Mouse (Mus musculus): ENCODE measurements around the gene AC109138.7. TPM values are rescaled to one million over a fixed set of nuclear protein-coding genes. Genes with fewer than 3 reads are reported as not detected.

AC109138.7 gene
- total RNA-seq, 2 experiments from 2014 or later = not detected

DNA sequence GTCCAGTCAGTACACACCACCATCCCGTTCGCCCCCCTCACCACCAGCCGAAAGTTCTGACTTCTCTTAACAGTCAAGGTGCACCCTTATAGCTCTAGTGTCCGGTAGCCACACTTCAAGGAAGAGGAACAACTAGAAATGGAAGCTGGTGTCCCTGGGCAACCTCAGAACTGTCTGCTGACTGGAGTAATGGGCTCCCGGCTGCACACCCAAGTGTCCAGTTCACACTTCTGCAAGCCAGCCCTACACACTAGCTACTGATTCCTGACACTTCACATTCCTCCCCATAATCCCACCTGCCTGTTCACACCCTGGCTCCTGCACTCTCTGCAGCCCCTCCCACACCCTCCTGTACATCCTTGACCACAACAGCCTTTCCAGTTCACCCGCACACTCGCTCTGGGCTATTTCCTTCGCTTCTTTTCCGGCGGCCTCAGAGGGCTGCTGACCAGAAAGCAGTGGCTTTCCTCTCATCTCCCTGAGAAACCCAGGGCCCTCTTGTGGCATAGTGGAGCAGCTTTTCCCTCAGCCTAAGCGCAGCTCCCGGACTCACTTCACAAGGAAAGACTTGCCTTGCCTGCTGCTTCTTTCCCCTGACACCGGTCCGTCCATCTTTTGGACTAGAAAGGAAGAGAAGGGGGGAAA, 2.0 kb downstream of the AC109138.7 start:
- no peak for DNase-seq (ENCODE audit: low spot score in 2 of 2)

DNA sequence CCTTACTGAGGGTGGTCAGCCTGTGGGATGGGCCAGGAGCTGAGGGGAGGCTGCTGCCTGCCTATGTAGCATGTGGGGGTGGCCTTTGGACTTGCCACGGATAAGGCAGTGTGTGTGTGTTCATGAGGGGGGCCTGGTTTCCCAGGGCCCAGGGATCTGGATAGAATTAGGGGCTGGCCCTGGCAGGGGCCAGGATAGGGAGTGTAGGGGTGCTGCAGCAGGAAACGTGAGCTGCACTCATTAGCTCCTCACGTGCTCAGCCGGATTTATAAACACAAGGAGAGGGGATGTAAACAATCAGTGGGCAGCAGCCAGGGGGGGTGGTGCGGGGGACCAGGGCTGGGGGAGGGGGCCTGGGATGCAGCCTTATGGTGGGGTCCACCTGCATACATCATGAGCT, 3.0 kb downstream of the AC109138.7 start:
- DNase-seq (ENCODE audit: low spot score in 2 of 2) = no peak

DNA sequence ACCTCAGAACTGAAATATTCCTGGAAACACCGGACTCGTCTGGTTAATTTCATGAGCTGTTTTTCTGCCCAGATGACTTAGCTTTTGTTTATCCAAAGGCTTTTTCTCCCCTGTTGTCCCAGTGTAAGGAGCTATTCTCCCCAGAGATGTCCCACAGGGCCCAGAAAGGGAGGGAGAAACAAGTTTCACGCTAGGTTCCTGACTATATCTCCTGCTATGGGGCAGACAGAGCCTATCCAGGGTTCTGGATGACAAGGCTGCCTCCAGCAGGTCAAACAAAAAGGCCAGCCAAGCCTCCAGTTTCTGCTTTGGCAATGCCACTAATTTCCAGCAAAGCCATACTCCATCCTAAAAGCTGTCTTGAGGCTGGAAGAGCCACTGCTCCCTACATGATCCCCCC, 3.7 kb downstream of the AC109138.7 start:
- no peak for DNase-seq (ENCODE audit: low spot score in 2 of 2)

DNA sequence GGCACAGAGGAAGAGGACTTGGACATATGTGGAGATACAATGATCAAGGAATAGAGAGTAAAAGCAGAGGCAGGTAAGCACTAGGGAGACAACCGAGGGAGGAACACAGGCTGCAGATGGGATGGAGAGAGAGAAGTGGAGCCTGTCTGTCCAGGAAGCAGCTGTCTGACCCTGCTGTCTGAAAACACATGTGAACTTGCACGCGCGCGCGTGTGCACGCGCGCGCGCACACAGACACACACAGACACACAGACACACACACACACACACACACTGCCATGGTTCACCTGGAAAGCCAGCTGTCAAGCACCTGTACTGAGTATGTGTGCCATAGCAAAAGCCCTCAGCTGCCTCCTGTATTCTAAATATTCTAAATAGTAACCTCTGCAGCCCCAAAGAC, 4.1 kb downstream of the AC109138.7 start:
- DNase-seq (ENCODE audit: low spot score in 2 of 2) = no peak

DNA sequence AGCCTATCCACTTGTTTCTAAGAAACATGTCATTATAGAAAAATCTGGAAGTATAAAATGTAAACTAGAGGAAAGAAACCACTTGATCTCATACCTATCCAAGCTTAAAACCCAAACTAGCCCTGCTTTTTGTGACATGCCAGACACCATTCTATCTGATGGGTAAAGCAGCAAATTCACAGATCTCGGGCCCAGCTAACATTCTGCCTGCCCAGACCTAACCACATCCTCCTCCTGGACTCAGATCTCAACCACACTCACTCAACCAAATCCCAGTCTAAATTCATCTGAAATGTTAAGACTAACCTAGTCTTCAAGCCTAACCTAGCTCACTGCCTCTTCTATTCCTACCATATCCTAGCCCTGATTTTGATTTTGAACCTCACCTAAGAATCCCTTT, 4.6 kb downstream of the AC109138.7 start:
- no peak for DNase-seq (ENCODE audit: low spot score in 2 of 2)

DNA sequence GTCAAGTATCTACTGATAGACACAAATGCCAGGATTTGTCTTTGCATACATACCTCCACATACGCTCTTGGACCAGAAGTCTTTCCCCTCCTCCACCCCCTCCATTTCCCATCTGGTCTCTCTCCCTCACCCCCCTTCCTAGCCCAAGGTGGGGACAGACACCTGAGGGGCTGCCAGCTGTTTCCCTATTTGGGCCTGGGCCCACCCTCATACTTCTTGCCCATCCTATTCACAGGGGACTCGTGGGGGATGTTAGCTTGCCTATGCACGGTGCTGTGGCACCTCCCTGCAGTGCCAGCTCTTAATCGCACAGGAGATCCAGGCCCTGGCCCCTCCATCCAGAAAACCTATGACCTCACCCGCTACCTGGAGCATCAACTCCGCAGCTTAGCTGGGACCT, 5.8 kb downstream of the AC109138.7 start:
- no peak for DNase-seq (ENCODE audit: low spot score in 2 of 2)

DNA sequence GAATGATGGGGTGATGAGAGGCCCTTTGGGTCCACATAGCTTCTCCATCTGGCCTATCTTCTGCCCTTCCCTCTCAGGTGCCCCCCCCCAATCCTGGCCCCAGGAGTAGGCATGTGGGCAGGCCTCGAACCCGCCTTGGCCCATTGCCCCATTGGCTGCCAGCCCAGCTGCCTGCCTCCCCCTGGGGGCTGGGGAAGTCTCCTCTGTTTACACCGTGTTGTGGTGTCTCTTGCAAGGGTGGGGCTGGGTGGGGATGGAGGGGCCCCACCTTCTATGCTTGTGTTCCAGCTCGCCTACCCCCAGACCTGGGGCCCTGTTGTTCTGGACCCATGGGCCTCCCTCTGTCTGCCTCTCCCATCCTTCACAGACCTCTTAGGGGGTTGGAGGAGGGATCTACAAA, 6.3 kb downstream of the AC109138.7 start:
- no peak for DNase-seq (ENCODE audit: low spot score in 2 of 2)

DNA sequence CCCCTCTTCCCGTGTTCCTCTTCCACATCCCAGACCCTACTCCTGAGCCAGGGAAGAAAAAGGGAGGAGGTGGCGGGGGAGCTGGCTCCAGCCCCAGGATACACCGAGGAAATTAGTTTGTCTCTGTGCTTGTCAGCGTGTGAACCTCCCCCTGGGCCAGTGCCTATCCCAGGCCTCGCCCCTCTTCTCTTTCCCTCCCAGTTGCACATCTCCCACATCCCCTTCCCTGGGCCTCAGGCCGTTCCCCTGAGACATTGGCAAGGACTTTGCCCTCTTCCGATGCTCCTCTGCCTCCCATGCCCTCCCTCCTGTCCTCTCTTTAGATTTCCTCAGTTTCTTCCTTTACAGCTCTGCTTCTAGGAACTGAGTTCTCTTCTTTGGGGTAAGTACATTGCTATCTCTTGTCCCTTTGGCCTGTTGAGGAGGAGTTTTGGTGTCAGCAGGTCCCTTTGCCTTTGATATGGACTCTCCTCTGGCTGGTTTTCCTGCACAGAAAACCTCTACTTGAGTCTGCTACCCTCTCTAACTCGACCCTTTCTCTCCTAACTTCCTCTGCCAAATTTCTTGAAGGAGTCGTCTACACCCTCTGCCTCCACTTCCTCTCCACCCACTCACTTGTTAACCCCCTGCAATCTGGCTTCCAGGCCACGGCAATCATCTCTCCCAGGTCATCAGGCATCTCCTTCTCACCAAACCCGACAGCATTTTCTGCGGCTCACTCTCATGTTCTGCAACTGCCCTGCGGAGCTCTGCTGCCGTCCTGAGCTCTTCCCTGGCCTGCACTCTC, 7.0 kb downstream of the AC109138.7 start:
- DNase-seq (ENCODE audit: low spot score in 2 of 2) = no peak

DNA sequence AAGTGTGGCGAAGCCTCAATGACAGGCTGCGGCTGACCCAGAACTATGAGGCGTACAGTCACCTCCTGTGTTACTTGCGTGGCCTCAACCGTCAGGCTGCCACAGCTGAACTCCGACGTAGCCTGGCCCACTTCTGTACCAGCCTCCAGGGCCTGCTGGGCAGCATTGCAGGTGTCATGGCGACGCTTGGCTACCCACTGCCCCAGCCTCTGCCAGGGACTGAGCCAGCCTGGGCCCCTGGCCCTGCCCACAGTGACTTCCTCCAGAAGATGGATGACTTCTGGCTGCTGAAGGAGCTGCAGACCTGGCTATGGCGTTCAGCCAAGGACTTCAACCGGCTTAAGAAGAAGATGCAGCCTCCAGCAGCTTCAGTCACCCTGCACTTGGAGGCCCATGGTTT, 8.0 kb downstream of the AC109138.7 start:
- DNase-seq (ENCODE audit: low spot score in 2 of 2) = no peak

DNA sequence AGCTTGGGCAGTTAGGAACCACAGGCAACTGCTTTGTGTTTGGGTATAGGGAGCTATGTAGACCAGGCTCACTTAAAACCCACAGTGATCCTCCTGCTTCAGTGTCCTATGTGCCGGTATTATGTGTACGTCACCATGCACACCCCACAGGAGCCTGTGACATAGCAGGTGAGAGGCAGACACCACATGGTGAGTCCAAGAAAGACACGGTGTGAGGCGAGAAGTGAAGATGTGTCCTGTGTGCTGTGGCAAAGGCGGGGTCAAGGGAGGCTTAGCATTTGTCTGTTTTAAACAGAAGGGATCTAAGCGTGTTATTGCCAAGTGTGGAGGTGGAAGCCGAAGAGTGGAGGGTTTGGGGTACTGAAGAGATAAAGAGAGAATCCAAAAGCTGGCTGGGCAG, 12.6 kb downstream of the AC109138.7 start:
- DNase-seq (ENCODE audit: low spot score in 2 of 2) = no peak

DNA sequence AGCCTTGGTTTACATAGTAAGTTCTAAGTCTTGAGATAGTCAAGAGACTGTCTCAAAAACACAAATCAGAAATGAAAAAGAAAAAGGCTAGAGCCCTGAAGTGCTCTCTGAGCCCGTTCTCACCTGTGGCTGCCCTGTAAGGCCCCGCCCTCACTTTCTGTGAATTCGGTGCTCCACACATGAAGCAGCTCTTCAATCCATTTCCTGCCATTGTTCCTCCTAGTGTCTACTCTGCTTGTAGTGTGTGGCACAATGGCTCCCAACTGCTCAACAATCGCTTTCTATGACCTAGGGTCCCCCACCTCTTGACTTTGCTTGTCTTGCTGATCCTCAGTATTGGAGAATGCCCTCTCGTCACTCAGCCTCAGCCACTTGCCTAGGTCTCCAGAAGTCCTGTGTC, 13.3 kb downstream of the AC109138.7 start:
- DNase-seq (ENCODE audit: low spot score in 2 of 2) = no peak

DNA sequence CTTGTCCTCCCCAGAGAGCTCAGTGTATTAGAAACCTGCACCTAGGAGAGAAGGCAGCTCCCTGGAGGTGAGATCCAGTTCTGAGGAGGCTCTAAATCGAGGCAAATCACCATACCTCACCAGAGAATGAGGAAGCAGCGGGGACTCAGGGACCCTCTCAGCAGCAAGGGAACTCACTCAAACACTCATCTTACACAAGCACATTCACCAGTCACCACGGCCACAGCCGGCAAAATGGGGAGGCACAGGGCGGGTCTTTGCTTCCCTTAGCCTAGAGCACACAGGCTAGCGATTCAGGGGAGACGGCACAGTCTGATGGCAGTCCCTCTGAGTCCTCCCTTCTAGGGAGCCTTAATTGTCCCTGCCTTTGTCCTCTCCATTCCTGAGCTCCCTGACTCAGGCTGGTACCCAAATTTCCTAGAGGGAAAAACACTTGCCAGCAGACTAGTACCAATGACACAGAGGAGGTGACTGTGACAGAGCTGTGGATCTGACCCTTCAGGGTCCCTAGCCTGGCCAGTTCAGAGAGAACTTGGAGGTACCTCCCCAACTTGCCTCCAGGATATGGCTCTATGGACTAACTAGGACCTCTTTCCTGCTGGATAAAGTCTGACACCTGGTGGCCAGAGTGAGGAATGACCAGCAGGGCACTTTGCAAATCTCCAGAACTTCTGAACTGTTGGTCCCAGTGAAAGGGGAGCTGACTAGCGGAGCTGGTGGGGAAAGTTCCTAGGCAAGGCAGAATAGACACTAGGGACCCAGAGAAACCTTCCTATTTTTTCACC, 13.9 kb downstream of the AC109138.7 start:
- peak; percentile 75 to 87 for DNase-seq (ENCODE audit: low spot score in 2 of 2)

DNA sequence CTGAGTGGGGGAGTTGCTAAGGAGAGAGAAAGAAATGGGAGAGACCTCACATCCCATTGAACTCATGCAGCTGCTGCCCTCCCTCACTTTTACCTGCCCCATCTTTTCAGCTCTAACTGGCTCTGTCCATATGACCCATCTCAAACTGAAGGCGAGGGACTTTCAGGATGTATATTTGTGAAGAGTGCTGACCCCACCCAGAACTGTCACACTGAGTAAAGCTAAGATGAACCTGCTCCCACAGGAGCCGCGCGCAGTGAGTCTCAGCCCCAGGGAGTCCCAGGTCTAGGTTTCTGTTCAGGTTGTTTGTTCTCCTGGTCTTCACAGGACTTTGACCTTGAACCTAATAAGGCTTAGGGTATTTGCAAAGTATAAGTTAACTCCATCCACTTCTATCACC, 14.7 kb downstream of the AC109138.7 start:
- no peak for DNase-seq (ENCODE audit: low spot score in 2 of 2)

DNA sequence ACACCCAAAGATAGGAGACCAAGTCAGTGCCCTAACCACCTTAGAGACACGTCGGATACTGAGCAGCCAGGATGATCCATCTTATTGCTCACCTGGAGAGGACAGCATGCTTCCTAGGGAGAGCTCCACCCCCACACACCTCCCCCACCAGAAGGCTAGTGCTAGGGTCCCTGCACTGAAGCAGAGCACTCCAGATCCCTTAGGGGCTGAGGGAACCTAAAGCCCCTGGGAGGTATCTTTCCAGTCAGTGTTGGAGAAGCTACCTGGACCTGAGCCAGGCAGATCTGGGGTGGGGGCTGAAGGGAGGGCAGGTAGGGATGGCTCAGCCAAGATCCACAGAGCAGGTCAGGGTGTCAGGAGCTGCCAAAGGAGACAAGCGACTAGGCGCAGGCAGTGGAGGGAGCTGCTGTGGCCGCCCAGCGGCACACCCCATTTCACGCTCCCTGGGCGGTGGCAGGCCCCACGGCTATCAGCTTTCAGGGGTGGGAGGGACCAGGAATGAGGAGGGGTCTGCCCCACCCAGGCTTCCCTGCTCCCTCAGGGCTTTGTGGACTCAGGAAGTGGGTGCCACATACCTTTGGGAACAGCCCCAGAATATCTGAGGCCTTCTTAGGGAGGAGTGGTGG, 15.4 kb downstream of the AC109138.7 start:
- no peak for DNase-seq (ENCODE audit: low spot score in 2 of 2)

DNA sequence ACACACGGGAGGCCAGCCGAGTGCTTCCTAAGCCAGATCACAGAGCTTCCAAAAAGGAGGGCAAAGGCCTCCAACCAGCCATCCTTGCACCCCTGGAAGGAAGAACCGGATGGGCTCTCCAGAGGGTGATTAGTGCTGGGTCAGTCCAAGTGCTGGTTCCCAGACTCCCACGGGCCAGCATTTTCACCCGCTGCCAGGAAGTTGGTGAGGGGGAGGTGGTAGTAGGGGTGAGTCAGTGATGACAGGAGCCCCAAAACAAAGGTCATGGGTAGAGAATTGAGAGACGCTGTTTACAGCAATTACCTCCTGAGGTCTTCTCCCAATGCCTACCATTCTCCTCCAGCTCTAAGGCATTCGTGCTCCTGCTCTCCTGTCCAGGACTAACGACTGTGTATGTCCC, 16.3 kb downstream of the AC109138.7 start:
- no peak for DNase-seq (ENCODE audit: low spot score in 2 of 2)

DNA sequence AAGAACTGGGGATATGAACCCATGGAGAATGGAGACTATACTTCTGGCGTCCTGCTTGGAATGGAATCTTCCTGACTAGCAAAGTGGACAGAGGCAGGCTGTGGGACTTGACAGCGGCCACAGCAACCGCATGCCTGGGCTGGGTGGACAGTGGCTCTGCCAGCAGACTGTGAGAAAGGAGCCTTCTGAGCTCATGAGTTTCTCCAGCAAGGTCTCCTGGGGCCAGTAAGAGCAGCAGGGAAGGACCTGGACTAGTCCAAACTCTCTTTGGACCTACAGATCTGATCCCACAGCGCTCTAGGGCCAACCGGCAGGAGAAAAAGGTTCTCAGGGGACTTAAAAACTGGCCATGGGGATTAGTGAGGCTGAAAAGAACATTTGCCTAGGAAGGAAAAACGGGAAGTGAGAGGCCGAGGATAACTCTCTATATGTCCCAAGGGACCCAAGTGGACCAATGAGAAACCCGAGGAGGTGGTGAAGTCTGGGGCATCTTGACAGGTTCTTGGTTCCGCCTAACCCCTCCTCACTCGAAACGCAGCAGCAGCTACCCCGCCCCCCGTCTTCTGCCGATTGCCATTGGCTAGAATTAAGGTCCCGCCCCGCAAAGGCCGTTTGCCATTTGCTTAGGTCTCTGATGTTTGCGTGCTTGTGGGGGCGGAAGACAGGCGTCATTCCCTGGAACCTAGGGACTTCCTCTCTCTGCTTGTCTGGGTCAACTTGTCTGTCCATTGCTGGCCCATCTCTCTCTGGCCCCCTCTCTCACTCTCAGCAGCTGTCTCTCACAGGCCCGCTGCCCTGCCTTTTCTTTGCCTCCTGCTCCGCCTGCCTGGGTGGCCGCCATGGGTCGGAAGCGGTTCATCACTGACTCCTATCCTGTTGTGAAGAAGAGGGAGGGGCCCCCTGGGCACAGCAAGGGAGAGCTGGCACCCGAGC, 17.4 kb downstream of the AC109138.7 start, which contains the start of gene Pold4:
TSS of gene Pold4 (plus strand) at position 647 of the 933 bp plus-strand sequence.
- DNase-seq (ENCODE audit: low spot score in 2 of 2) = peak; percentile 94 to 97

DNA sequence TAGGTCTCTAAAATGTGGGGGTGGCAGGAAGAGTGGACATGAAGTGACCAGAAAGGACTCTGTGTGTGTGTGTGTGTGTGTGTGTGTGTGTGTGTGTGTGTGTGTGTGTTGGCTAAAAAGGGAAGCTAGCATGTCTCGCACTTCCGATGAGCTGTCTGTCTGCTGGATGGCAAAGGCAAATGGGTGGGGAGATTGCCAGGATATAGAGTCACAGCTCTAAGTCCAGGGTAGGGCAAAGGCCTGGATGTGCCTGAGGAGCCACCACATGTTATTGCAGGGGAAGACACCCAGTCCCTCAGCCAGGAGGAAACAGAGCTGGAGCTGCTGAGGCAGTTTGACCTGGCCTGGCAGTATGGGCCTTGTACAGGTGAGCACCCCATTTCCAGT, 18.0 kb downstream of the AC109138.7 start:
- DNase-seq (ENCODE audit: low spot score in 2 of 2) = no peak

DNA sequence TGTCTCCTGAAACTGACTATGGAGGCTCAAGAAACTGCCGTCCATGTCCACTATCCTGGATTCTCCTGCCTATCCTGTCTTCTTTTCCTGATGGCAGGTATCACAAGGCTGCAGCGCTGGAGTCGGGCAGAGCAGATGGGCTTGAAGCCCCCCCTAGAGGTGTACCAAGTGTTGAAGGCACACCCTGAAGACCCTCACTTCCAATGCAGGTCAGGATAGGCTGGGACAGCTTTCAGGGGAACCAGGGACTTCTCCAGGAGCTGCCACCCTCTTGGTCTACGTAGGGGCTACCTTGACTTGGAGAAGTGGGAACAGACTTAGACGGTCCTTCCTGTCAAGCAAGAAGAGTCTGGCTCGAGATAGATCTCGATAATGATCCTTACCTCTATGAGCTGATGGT, 18.5 kb downstream of the AC109138.7 start:
- no peak for DNase-seq (ENCODE audit: low spot score in 2 of 2)

DNA sequence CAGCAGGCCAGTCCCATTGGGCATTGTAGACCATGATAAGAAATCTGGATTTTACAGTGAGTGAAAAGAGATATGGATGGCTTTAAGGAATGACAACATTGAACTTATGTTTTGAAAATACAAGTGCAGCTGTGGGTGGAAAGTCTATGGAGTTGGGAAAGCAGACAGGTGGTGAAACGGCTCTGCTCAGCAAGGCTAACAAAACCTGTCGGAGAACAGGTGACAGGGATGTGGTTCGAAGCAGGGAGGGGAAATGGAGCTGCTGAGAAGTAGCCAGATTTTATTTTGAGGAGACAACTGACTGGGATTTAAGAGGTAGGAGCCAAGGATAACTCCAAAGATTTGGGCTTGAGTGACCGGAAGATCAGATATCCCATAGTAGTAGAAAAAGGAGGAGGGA, 20.4 kb downstream of the AC109138.7 start:
- DNase-seq (ENCODE audit: low spot score in 2 of 2) = no peak

DNA sequence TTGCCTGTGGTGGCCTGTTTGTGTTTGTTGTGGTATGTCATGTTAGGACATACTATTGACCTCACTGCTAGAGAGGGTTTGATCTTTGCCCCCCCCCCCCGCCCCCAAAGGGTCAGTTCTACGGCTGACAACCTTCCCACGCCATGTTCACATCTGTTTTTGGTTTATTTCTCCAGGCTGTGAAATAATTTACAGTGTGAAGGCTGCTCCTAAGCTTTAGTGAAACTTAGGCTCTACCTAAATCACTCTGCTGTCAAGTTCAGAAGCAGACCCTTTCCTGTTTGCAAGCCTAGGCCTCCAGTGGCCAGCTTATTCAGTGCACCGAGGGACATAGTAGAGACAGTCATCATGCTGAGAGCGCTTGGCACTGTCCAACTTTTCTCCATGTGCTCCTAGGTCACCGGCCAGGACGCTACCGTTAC, 26.1 kb downstream of the AC109138.7 start:
- no peak for DNase-seq (ENCODE audit: low spot score in 2 of 2)
